Mouse (Mus musculus): ENCODE measurements around the gene Cpsf6.

GRCm38 (mm10) chr10:117323782-117324181, 56.0 kb downstream of the Cpsf6 start:
- TF ChIP-seq CTCF (IDR thresholded peaks at IDR 0.05; ENCODE audit: insufficient read depth, low read depth, low read length) (no peak), POLR2A (IDR thresholded peaks at IDR 0.05; ENCODE audit: insufficient read depth, low read depth, low read length) (no peak)
